Mouse (Mus musculus) hindbrain, postnatal 0 days (tissue): ENCODE data around the gene Klhl33. TPM values are rescaled to one million over a fixed set of nuclear protein-coding genes. Genes with fewer than 3 reads are reported as not detected.

ENCODE experiments used
- ATAC-seq: fragments of 200-750 bp; cut with Nextera tagmentation; 2 replicates; pipeline ENCODE4 v1.8.0; 2017; ENCODE audit warnings: mild to moderate bottlenecking, moderate TSS enrichment, moderate library complexity
- DNase-seq: peaks from one replicate; pipeline ENCODE4 v3.0.0-alpha.2; 2015; ENCODE audit warnings: low spot score
- H3K27ac ChIP-seq: fragments of 300-500 bp; sonication (generic); 2 replicates; pipeline ENCODE4 v1.5.1; 2014; ENCODE audit warnings: mild to moderate bottlenecking
- H3K27me3 ChIP-seq: fragments of 300-500 bp; sonication (generic); 2 replicates; pipeline ENCODE4 v1.6.1; 2014; ENCODE audit warnings: low read length, mixed read lengths; ENCODE audit not compliant: insufficient read depth
- H3K36me3 ChIP-seq: fragments of 300-500 bp; sonication (generic); 2 replicates; pipeline ENCODE4 v1.6.1; 2014; ENCODE audit warnings: low read length, mixed read lengths; ENCODE audit not compliant: insufficient read depth
- H3K4me1 ChIP-seq: fragments of 300-500 bp; sonication (generic); 2 replicates; pipeline ENCODE4 v1.6.1; 2014; ENCODE audit warnings: antibody characterized with exemption, low read length, mixed read lengths; ENCODE audit not compliant: insufficient read depth
- H3K4me2 ChIP-seq: fragments of 300-500 bp; sonication (generic); 2 replicates; pipeline ENCODE4 v1.6.1; 2014; ENCODE audit warnings: low read depth, mild to moderate bottlenecking, low read length, moderate library complexity, mixed read lengths
- H3K4me3 ChIP-seq: fragments of 300-500 bp; sonication (generic); 2 replicates; pipeline ENCODE4 v1.5.1; 2014; ENCODE audit warnings: low read length
- H3K9ac ChIP-seq: fragments of 300-500 bp; sonication (generic); replicated peaks from 2 replicates; pipeline ENCODE4 v1.6.1; 2014; ENCODE audit warnings: mild to moderate bottlenecking, low read length, moderate library complexity, mixed read lengths
- H3K9me3 ChIP-seq: fragments of 300-500 bp; sonication (generic); 2 replicates; pipeline ENCODE4 v1.6.1; 2016; ENCODE audit warnings: low read length, mixed read lengths
- CTCF ChIP-seq: IDR thresholded peaks from 2 replicates; pipeline ENCODE4 v1.5.1; 2016; ENCODE audit warnings: antibody characterized with exemption, control low read depth, low read depth
- WGBS: fragments of 180-500 bp; shearing (Covaris S2); extraction: QIAGEN DNeasy Blood & Tissue Kit; methylation state at CpG from one replicate; pipeline ENCODE4 v1.1.7; 2014; 5-methylcytosine and 5-hydroxymethylcytosine counted together
- polyA plus RNA-seq: library from polyadenylated mRNA; unstranded; fragments of >200 nt; fragmentation: Nextera tagmentation; extraction: Ambion mirVana; gene quantifications from 2 replicates; pipeline ENCODE4 v1.2.1, GENCODE M21; 2015
- total RNA-seq: library from RNA; depleted of rRNA; stranded (reverse); fragments of >200 nt; gene quantifications from 2 replicates; pipeline ENCODE4 v1.2.3, GENCODE M21; 2014

The Klhl33 gene
- total and polyA plus RNA-seq, 2 experiments from 2014 or later, result 2.9 to 3.7 TPM

DNA sequence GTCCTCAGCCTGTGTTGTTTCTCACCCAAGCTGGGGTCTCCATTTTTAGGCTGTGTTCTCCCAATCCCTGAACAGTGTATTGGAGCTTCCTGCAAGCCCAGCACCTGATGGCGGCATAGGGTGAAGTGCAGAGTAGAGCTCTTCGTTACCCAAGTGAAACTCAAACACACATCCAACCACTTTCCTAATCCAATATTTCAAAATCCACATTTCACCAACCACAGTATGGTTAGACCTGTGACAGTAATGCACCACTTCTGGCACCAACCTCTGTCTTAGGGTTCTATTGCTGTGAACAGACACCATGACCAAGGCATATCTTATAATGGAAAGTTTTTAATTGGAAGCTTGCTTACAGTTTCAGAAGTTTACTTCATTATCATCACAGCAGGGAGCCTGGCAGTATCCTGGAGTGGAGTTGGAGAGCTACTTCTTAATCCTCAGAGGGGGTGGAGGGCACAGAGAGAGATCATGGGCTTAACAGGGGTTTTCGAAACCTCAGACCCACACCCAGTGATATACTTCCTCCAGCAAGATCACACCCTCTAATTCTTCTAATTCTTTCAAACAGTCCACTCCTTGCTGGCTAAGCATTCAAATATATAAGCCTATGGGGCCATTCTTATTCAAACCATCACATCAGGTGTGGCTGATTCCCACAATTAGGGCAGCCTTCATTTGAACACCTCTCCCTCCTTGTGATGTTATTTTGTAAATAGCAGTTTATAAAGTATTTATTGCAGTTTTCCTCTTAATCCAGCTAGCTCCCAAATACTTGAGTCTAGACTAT is 41.0 kb upstream of the Klhl33 start:
- no peak overlapping the region for H3K27ac ChIP-seq
- no peak for DNase-seq
- H3K4me1 ChIP-seq, result no peaks in the 10 kb centered on the region
- H3K9ac ChIP-seq, result no peak overlapping the region
- H3K4me3 ChIP-seq, result no peak overlapping the region
- no peaks in the 10 kb centered on the region for H3K9me3 ChIP-seq
- no peak for TF ChIP-seq CTCF
- ATAC-seq, result no peak
- no peak overlapping the region for H3K4me2 ChIP-seq
- WGBS, result 92% methylated on average over 3 of the region's 3 CpGs
- H3K36me3 ChIP-seq, result no peaks in the 10 kb centered on the region
- no peaks in the 10 kb centered on the region for H3K27me3 ChIP-seq

DNA sequence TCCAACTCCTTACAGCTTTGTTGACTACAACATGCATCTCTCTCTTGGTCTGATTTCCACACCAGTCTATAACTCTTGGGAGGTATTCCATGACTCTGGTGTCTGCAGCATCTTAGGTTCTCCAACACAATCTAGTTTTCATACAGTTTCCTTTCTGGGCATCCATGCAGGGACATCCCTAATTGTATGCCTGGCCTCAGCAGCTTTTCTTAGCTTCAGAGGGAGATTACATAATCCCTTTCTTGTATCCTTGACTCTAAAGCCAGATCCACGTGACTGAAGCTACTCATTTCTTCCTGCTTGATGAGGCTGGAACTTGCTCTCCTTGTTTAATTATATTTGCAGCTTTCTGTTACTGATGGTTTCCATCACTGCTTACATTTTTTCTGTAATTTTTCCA is 39.3 kb upstream of the Klhl33 start:
- DNase-seq, result no peak
- no peaks in the 10 kb centered on the region for H3K9me3 ChIP-seq
- WGBS, result 57% methylated on average over 1 of the region's 1 CpGs
- no peak overlapping the region for H3K4me2 ChIP-seq
- no peak for TF ChIP-seq CTCF
- no peaks in the 10 kb centered on the region for H3K27me3 ChIP-seq
- H3K36me3 ChIP-seq, result no peaks in the 10 kb centered on the region
- H3K4me3 ChIP-seq, result no peak overlapping the region
- no peaks in the 10 kb centered on the region for H3K4me1 ChIP-seq
- no peak overlapping the region for H3K27ac ChIP-seq
- ATAC-seq, result no peak
- H3K9ac ChIP-seq, result no peak overlapping the region

DNA sequence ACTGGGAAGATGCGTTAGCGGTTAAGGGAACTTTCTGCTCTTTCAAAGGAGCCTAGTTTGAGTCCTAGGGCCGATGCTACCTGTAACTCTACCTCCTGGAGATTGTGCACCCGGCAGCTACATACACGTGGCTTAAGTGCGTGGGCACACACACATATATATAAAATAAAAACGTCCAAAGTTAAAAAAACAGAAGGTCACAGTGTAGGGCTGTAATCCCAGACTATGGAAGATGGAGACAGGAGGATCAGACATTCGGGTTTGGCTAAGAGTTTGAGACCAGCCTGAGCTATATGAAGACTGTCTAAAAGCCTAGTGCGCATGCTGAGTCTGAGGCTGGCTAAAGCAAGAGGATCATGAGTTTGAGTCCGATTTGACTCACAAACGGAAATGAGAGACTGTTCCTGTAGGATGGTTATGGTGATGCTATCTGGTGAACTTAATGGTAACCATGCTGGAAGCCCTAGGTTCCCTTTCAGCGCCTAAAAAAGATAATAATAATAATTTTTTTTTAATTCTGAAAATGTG is 34.2 kb upstream of the Klhl33 start:
- DNase-seq, result peak; percentile 22
- no peak for ATAC-seq
- Histone ChIP-seq H3K9ac (peak overlapping the region; percentile 43), H3K9me3 (no peaks in the 10 kb centered on the region), H3K4me2 (peak overlapping the region; percentile 67), H3K36me3 (peaks cover 26% of the 10 kb centered on the region), H3K4me1 (0 out of 2 replicates have a peak, but pooled peaks cover 5% of the 10 kb centered on the region), H3K27me3 (no peaks in the 10 kb centered on the region), H3K4me3 (peak overlapping the region; percentile 62), H3K27ac (peak overlapping the region; percentile 81)
- TF ChIP-seq CTCF, result no peak
- WGBS, result 12% methylated on average over 12 of the region's 12 CpGs

DNA sequence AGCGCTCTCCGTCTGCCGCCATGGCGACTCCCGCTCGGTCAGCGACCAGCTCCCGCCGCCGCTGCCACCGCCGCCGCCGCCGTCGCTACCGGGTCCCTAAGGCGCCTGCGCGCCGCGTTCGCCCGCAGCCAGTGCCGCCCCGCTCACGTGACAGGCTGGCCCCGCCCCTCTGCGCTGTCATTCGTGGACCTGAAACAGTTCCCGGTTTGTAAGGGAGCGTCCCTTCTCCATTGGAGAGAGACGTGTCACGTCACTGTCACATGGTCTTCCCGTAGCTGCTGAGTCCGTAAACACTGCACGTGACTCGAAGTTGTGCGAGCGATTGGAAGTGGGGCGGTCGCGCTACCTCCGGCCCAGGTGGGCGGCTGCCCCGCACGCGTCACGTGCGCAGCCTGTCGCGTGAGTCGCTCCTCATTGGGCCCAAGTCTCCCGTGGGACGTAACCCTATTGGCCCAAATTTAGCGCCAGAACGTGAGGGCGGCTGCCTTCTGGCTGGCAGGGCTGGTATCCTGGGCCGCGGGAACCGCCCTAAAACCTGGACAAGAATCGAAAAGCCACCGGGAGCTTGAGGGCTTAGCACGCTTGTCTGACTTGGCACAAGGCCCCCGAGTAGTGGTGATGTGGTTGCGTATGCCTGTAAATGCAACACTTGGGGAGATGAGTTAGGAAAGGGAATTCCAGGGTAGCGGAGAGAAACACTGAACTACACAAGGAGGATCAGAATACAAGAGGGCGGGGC is 33.6 kb upstream of the Klhl33 start, which contains the start of the genes Pip4p1 and Pnp:
Gene Pip4p1 (minus strand): TSS at position 103 of the 739 bp plus-strand sequence.
Gene Pnp (plus strand): TSS at position 329 of the 739 bp plus-strand sequence.
- H3K9ac ChIP-seq, result peak within 1 kb of the TSS; percentile 84
- WGBS, result under 1% methylated on average over 63 of the region's 68 CpGs
- no peaks in the 10 kb centered on the region for H3K9me3 ChIP-seq
- TF ChIP-seq CTCF, result no peak
- H3K4me1 ChIP-seq, result 0 out of 2 replicates have a peak, but pooled peaks cover 7% of the 10 kb centered on the region
- peak within 1 kb of the TSS; percentile 83 for H3K27ac ChIP-seq
- H3K4me2 ChIP-seq, result peak within 1 kb of the TSS; percentile 79
- no peaks in the 10 kb centered on the region for H3K27me3 ChIP-seq
- H3K4me3 ChIP-seq, result peak within 1 kb of the TSS; percentile 62
- peaks cover 32% of the 10 kb centered on the region for H3K36me3 ChIP-seq
- ATAC-seq (peak; percentile 99), DNase-seq (peak; percentile 99)

DNA sequence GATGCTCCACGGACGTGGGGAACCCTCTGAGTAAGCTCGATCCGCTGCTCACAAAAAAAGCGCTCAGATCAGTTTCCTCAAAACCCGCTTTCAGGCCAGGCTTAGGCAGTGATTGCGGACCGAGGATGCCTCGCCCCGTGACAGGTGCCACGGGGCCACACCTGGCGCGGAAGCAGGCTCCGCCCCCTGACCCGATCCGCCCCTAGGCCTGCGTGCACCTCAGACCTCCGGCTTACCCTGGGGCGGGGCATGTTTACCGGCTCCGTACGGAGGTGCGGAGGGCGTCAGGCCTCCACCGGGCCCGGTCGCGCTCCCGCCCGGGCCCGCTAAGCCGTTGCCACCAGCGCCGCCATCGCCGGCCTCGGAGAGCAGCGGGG is 33.1 kb upstream of the Klhl33 start:
- peak overlapping the region; percentile 79 for H3K4me2 ChIP-seq
- H3K4me3 ChIP-seq, result peak overlapping the region; percentile 62
- peak; percentile 42 for DNase-seq
- no peaks in the 10 kb centered on the region for H3K27me3 ChIP-seq
- peak; percentile 48 for ATAC-seq
- H3K27ac ChIP-seq, result peak overlapping the region; percentile 83
- TF ChIP-seq CTCF, result no peak
- H3K9ac ChIP-seq, result peak overlapping the region; percentile 84
- 0 out of 2 replicates have a peak, but pooled peaks cover 9% of the 10 kb centered on the region for H3K4me1 ChIP-seq
- peaks cover 32% of the 10 kb centered on the region for H3K36me3 ChIP-seq
- 0% methylated on average over 35 of the region's 38 CpGs for WGBS
- H3K9me3 ChIP-seq, result no peaks in the 10 kb centered on the region

DNA sequence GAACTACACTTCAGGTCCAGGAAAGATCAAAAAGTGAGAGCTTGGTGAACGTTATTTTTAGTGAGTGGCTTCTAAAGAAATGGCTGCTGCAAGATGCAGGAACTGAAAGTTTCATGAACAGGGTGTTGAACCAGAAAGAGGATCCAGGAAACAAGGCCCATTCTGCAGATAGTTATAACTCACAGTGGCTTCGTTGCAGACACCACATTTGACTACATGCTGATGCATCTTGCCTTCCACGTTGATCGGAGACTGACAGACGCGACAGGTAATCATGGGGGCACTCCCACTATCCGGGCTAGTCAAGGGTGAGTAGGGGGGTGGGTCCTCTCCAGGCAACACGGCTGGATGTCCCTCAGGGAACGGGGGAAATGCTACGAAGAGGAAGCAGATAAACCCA is 32.6 kb upstream of the Klhl33 start:
- Histone ChIP-seq H3K9ac (peak overlapping the region; percentile 84), H3K36me3 (peaks cover 32% of the 10 kb centered on the region), H3K4me1 (0 out of 2 replicates have a peak, but pooled peaks cover 9% of the 10 kb centered on the region), H3K9me3 (no peaks in the 10 kb centered on the region), H3K27me3 (no peaks in the 10 kb centered on the region), H3K27ac (peak overlapping the region; percentile 83), H3K4me3 (peak overlapping the region; percentile 62), H3K4me2 (peak overlapping the region; percentile 79)
- DNase-seq (peak; percentile 2), ATAC-seq (no peak)
- WGBS, result 13% methylated on average over 10 of the region's 10 CpGs
- no peak for TF ChIP-seq CTCF
